Comparison of ENCODE assay signal across 8 mouse cellular contexts in genomic region chr8:70087836-70088650, GRCm38 (mm10). TPM values are rescaled to one million over a fixed set of nuclear protein-coding genes. Genes with fewer than 3 reads are reported as not detected.
DNase-seq lines count a peak whose midpoint lies in the region; ATAC-seq and TF ChIP-seq lines count a peak whose summit lies in the region.

No protein-coding gene starts in this region.

- peak; percentile 50 for DNase-seq in adrenal gland, adult 2 months
- DNase-seq in adrenal gland, postnatal 4 days (ENCODE audit: low spot score in 2 of 2) = no peak
- DNase-seq in brain, embryonic 14.5 days (ENCODE audit: low read depth) = peak; percentile 82
- DNase-seq in forebrain, embryonic 14.5 days (ENCODE audit: low spot score) = peak; percentile 77
- DNase-seq in hindbrain, postnatal 0 days (ENCODE audit: low spot score) = peak; percentile 77
- peak; percentile 81 for DNase-seq in limb, embryonic 10.5 days (ENCODE audit: low spot score)
- peak; percentile 55 for DNase-seq in stomach, postnatal 0 days (ENCODE audit: low spot score)

- H3K4me2 ChIP-seq in forebrain, embryonic 14.5 days (ENCODE audit: low read length) = peak overlapping the region; percentile 77
- peak overlapping the region; percentile 65 for H3K4me2 ChIP-seq in hindbrain, postnatal 0 days (ENCODE audit: low read depth, low read length)
- H3K4me2 ChIP-seq in midbrain, embryonic 12.5 days (replicated peaks) = peak overlapping the region; percentile 77
- peak overlapping the region; percentile 27; the same call in 1 of the 2 replicates for H3K4me2 ChIP-seq in stomach, postnatal 0 days (replicated peaks; ENCODE audit: low read depth)

- no peaks in the 10 kb centered on the region for H3K36me3 ChIP-seq in forebrain, embryonic 14.5 days (ENCODE audit: control insufficient read depth, insufficient read depth, low read length)
- no peaks in the 10 kb centered on the region for H3K36me3 ChIP-seq in hindbrain, postnatal 0 days (ENCODE audit: insufficient read depth, low read length)
- no peaks in the 10 kb centered on the region for H3K36me3 ChIP-seq in limb, embryonic 10.5 days
- no peaks in the 10 kb centered on the region for H3K36me3 ChIP-seq in midbrain, embryonic 12.5 days
- no peaks in the 10 kb centered on the region for H3K36me3 ChIP-seq in stomach, postnatal 0 days (ENCODE audit: control insufficient read depth, insufficient read depth, low read length)

- peak overlapping the region; percentile 37 for H3K4me3 ChIP-seq in forebrain, embryonic 14.5 days (ENCODE audit: low read depth, low read length)
- peak overlapping the region; percentile 37 for H3K4me3 ChIP-seq in hindbrain, postnatal 0 days (ENCODE audit: low read length)
- H3K4me3 ChIP-seq in limb, embryonic 10.5 days = peak overlapping the region; percentile 52
- H3K4me3 ChIP-seq in midbrain, embryonic 12.5 days = peak overlapping the region; percentile 44
- peak overlapping the region; percentile 18 for H3K4me3 ChIP-seq in stomach, postnatal 0 days (ENCODE audit: low read depth, low read length)

- H3K9me3 ChIP-seq in forebrain, embryonic 14.5 days (replicated peaks; ENCODE audit: control insufficient read depth, low read length) = no peaks in the 10 kb centered on the region
- no peaks in the 10 kb centered on the region for H3K9me3 ChIP-seq in hindbrain, postnatal 0 days (ENCODE audit: low read length)
- H3K9me3 ChIP-seq in limb, embryonic 10.5 days (replicated peaks) = no peaks in the 10 kb centered on the region
- no peaks in the 10 kb centered on the region for H3K9me3 ChIP-seq in midbrain, embryonic 12.5 days
- no peaks in the 10 kb centered on the region for H3K9me3 ChIP-seq in stomach, postnatal 0 days (ENCODE audit: control insufficient read depth, low read length)

- ATAC-seq in forebrain, embryonic 14.5 days = peak; percentile 78
- ATAC-seq in hindbrain, postnatal 0 days = peak; percentile 53
- ATAC-seq in midbrain, embryonic 12.5 days (ENCODE audit: low FRiP score, low read depth) = peak; percentile 77
- no peak for ATAC-seq in stomach, postnatal 0 days (ENCODE audit: low FRiP score, low TSS enrichment)

- peak; percentile 78 for TF ChIP-seq CTCF in brain, embryonic 14.5 days (IDR thresholded peaks at IDR 0.05; ENCODE audit: borderline replicate concordance, extremely low read depth, insufficient read depth, insufficient read length)
- TF ChIP-seq CTCF in hindbrain, postnatal 0 days (IDR thresholded peaks at IDR 0.05; ENCODE audit: low read depth) = peak; percentile 87
- peak; percentile 81 for TF ChIP-seq CTCF in stomach, postnatal 0 days (IDR thresholded peaks at IDR 0.05; ENCODE audit: low read depth)

- TF ChIP-seq EP300 in stomach, postnatal 0 days (optimal IDR thresholded peaks at IDR 0.05) = no peak

- H3K9ac ChIP-seq in forebrain, embryonic 14.5 days (ENCODE audit: low read length) = peak overlapping the region; percentile 56
- H3K9ac ChIP-seq in hindbrain, postnatal 0 days (replicated peaks; ENCODE audit: low read length) = peak overlapping the region; percentile 49
- H3K9ac ChIP-seq in midbrain, embryonic 12.5 days (replicated peaks) = peak overlapping the region; percentile 55
- H3K9ac ChIP-seq in stomach, postnatal 0 days (ENCODE audit: low read length) = no peak overlapping the region

- no peak for TF ChIP-seq POLR2A in brain, embryonic 14.5 days (IDR thresholded peaks at IDR 0.05; ENCODE audit: borderline replicate concordance, extremely low read depth, insufficient read depth, insufficient read length, poor library complexity, severe bottlenecking)

- WGBS in forebrain, embryonic 14.5 days = 3% methylated on average over 56 of the region's 56 CpGs
- 6% methylated on average over 56 of the region's 56 CpGs for WGBS in hindbrain, postnatal 0 days
- WGBS in limb, embryonic 10.5 days = 4% methylated on average over 56 of the region's 56 CpGs
- WGBS in midbrain, embryonic 12.5 days = 4% methylated on average over 52 of the region's 56 CpGs
- WGBS in stomach, postnatal 0 days = 3% methylated on average over 55 of the region's 56 CpGs

- no peak overlapping the region for H3K27ac ChIP-seq in forebrain, embryonic 14.5 days (ENCODE audit: low read depth, low read length)
- H3K27ac ChIP-seq in hindbrain, postnatal 0 days = no peak overlapping the region
- peak overlapping the region; percentile 27; the same call in 1 of the 2 replicates for H3K27ac ChIP-seq in limb, embryonic 10.5 days
- no peak overlapping the region for H3K27ac ChIP-seq in midbrain, embryonic 12.5 days (replicated peaks)
- H3K27ac ChIP-seq in stomach, postnatal 0 days (replicated peaks) = no peak overlapping the region

- peaks cover 58% of the 10 kb centered on the region for H3K27me3 ChIP-seq in forebrain, embryonic 14.5 days (replicated peaks; ENCODE audit: control insufficient read depth, insufficient read depth, low read length)
- H3K27me3 ChIP-seq in hindbrain, postnatal 0 days (ENCODE audit: insufficient read depth, low read length) = peaks cover 29% of the 10 kb centered on the region
- peaks cover 92% of the 10 kb centered on the region for H3K27me3 ChIP-seq in limb, embryonic 10.5 days (ENCODE audit: low read depth, poor library complexity, severe bottlenecking)
- peaks cover 73% of the 10 kb centered on the region for H3K27me3 ChIP-seq in midbrain, embryonic 12.5 days
- peaks cover 21% of the 10 kb centered on the region for H3K27me3 ChIP-seq in stomach, postnatal 0 days (ENCODE audit: control insufficient read depth, insufficient read depth, low read length)

- H3K4me1 ChIP-seq in forebrain, embryonic 14.5 days (ENCODE audit: control insufficient read depth, insufficient read depth, low read length) = peaks cover 6% of the 10 kb centered on the region
- peaks cover 22% of the 10 kb centered on the region for H3K4me1 ChIP-seq in hindbrain, postnatal 0 days (ENCODE audit: insufficient read depth, low read length)
- H3K4me1 ChIP-seq in limb, embryonic 10.5 days = peaks cover 35% of the 10 kb centered on the region
- peaks cover 40% of the 10 kb centered on the region for H3K4me1 ChIP-seq in midbrain, embryonic 12.5 days
- H3K4me1 ChIP-seq in stomach, postnatal 0 days (replicated peaks; ENCODE audit: control insufficient read depth, insufficient read depth) = no peaks in the 10 kb centered on the region

RNA-seq across cellular contexts. Expression of gene Hapln4, which starts 4.8 kb away (rescaled TPM):
- under 1 TPM; 0.43 to 0.59 TPM for total RNA-seq in adrenal gland, adult 2 months (2021)
- polyA plus RNA-seq in adrenal gland, adult 2 months (2012; rRNA removed) = 0.20 and 0.33 TPM in 2 replicates
- under 1 TPM; 0.11 to 0.14 TPM for total RNA-seq in adrenal gland, postnatal 4 days (2021)
- 0.26 and 0.74 TPM in 2 replicates for polyA plus RNA-seq in brain, embryonic 14.5 days (2012; rRNA removed)
- polyA plus RNA-seq in forebrain, embryonic 14.5 days (2014; fragmentation: Nextera tagmentation; extraction: Ambion mirVana) = 0.19 and 0.28 TPM in 2 replicates
- total RNA-seq in hindbrain, postnatal 0 days (2014; rRNA removed) = 2.0 and 4.5 TPM in 2 replicates
- polyA plus RNA-seq in hindbrain, postnatal 0 days (2015; fragmentation: Nextera tagmentation; extraction: Ambion mirVana) = 2.5 and 2.9 TPM in 2 replicates
- 0.04 TPM in 1 of 2 replicates, not detected in the other for polyA plus RNA-seq in limb, embryonic 10.5 days (2016; fragmentation: Nextera tagmentation; extraction: Ambion mirVana)
- 0.20 and 0.23 TPM in 2 replicates for polyA plus RNA-seq in midbrain, embryonic 12.5 days (2016; fragmentation: Nextera tagmentation; extraction: Ambion mirVana)
- 0.02 and 0.10 TPM in 2 replicates for polyA plus RNA-seq in stomach, postnatal 0 days (2015; fragmentation: Nextera tagmentation; extraction: Ambion mirVana)

RNA-seq across cellular contexts. Expression of gene Tm6sf2, which starts 15.3 kb away (rescaled TPM):
- 1 to 10 TPM in 1 of 2 experiments, under 1 TPM in 1; 0.86 to 1.6 TPM for total RNA-seq in adrenal gland, adult 2 months (2021)
- polyA plus RNA-seq in adrenal gland, adult 2 months (2012; rRNA removed) = 3.2 and 4.1 TPM in 2 replicates
- total RNA-seq in adrenal gland, postnatal 4 days (2021) = 1 to 10 TPM in 1 of 2 experiments, under 1 TPM in 1; 0.53 to 4.8 TPM
- polyA plus RNA-seq in brain, embryonic 14.5 days (2012; rRNA removed) = 8.1 and 10.4 TPM in 2 replicates
- polyA plus RNA-seq in forebrain, embryonic 14.5 days (2014; fragmentation: Nextera tagmentation; extraction: Ambion mirVana) = 0.11 and 0.73 TPM in 2 replicates
- 0.25 TPM in 1 of 2 replicates, not detected in the other for total RNA-seq in hindbrain, postnatal 0 days (2014; rRNA removed)
- 0.19 and 0.37 TPM in 2 replicates for polyA plus RNA-seq in hindbrain, postnatal 0 days (2015; fragmentation: Nextera tagmentation; extraction: Ambion mirVana)
- polyA plus RNA-seq in limb, embryonic 10.5 days (2016; fragmentation: Nextera tagmentation; extraction: Ambion mirVana) = 0.59 and 0.73 TPM in 2 replicates
- 1.3 and 2.0 TPM in 2 replicates for polyA plus RNA-seq in midbrain, embryonic 12.5 days (2016; fragmentation: Nextera tagmentation; extraction: Ambion mirVana)
- polyA plus RNA-seq in stomach, postnatal 0 days (2015; fragmentation: Nextera tagmentation; extraction: Ambion mirVana) = 1.0 and 1.5 TPM in 2 replicates

RNA-seq across cellular contexts. Expression of gene Ncan, which starts 32.6 kb away (rescaled TPM):
- under 1 TPM; 0.24 to 0.26 TPM for total RNA-seq in adrenal gland, adult 2 months (2021)
- polyA plus RNA-seq in adrenal gland, adult 2 months (2012; rRNA removed) = 0.89 and 1.3 TPM in 2 replicates
- 1 to 10 TPM; 2.4 to 3.6 TPM for total RNA-seq in adrenal gland, postnatal 4 days (2021)
- 69.8 and 144 TPM in 2 replicates for polyA plus RNA-seq in brain, embryonic 14.5 days (2012; rRNA removed)
- polyA plus RNA-seq in forebrain, embryonic 14.5 days (2014; fragmentation: Nextera tagmentation; extraction: Ambion mirVana) = 75.4 and 94.1 TPM in 2 replicates
- 429 and 473 TPM in 2 replicates for total RNA-seq in hindbrain, postnatal 0 days (2014; rRNA removed)
- 155 and 183 TPM in 2 replicates for polyA plus RNA-seq in hindbrain, postnatal 0 days (2015; fragmentation: Nextera tagmentation; extraction: Ambion mirVana)
- polyA plus RNA-seq in limb, embryonic 10.5 days (2016; fragmentation: Nextera tagmentation; extraction: Ambion mirVana) = 0.29 and 0.61 TPM in 2 replicates
- 91.9 and 109 TPM in 2 replicates for polyA plus RNA-seq in midbrain, embryonic 12.5 days (2016; fragmentation: Nextera tagmentation; extraction: Ambion mirVana)
- polyA plus RNA-seq in stomach, postnatal 0 days (2015; fragmentation: Nextera tagmentation; extraction: Ambion mirVana) = 0.17 and 0.27 TPM in 2 replicates

RNA-seq across cellular contexts. Expression of gene Nr2c2ap, which starts 43.1 kb away (rescaled TPM):
- 10 to 100 TPM; 19.1 to 20.0 TPM for total RNA-seq in adrenal gland, adult 2 months (2021)
- polyA plus RNA-seq in adrenal gland, adult 2 months (2012; rRNA removed) = 11.9 and 12.4 TPM in 2 replicates
- total RNA-seq in adrenal gland, postnatal 4 days (2021) = 10 to 100 TPM; 23.6 to 26.0 TPM
- 17.5 and 24.0 TPM in 2 replicates for polyA plus RNA-seq in brain, embryonic 14.5 days (2012; rRNA removed)
- polyA plus RNA-seq in forebrain, embryonic 14.5 days (2014; fragmentation: Nextera tagmentation; extraction: Ambion mirVana) = 41.4 and 46.0 TPM in 2 replicates
- 6.1 and 9.4 TPM in 2 replicates for total RNA-seq in hindbrain, postnatal 0 days (2014; rRNA removed)
- 48.5 and 50.2 TPM in 2 replicates for polyA plus RNA-seq in hindbrain, postnatal 0 days (2015; fragmentation: Nextera tagmentation; extraction: Ambion mirVana)
- polyA plus RNA-seq in limb, embryonic 10.5 days (2016; fragmentation: Nextera tagmentation; extraction: Ambion mirVana) = 29.6 and 35.9 TPM in 2 replicates
- 23.3 and 23.8 TPM in 2 replicates for polyA plus RNA-seq in midbrain, embryonic 12.5 days (2016; fragmentation: Nextera tagmentation; extraction: Ambion mirVana)
- polyA plus RNA-seq in stomach, postnatal 0 days (2015; fragmentation: Nextera tagmentation; extraction: Ambion mirVana) = 31.9 and 33.6 TPM in 2 replicates

RNA-seq across cellular contexts. Expression of gene Sugp1, which starts 45.4 kb away (rescaled TPM):
- 10 to 100 TPM; 28.7 to 32.8 TPM for total RNA-seq in adrenal gland, adult 2 months (2021)
- 6.6 and 7.5 TPM in 2 replicates for polyA plus RNA-seq in adrenal gland, adult 2 months (2012; rRNA removed)
- total RNA-seq in adrenal gland, postnatal 4 days (2021) = 10 to 100 TPM; 41.1 to 45.2 TPM
- 22.4 and 32.4 TPM in 2 replicates for polyA plus RNA-seq in brain, embryonic 14.5 days (2012; rRNA removed)
- polyA plus RNA-seq in forebrain, embryonic 14.5 days (2014; fragmentation: Nextera tagmentation; extraction: Ambion mirVana) = 43.5 and 45.5 TPM in 2 replicates
- total RNA-seq in hindbrain, postnatal 0 days (2014; rRNA removed) = 15.1 and 15.4 TPM in 2 replicates
- polyA plus RNA-seq in hindbrain, postnatal 0 days (2015; fragmentation: Nextera tagmentation; extraction: Ambion mirVana) = 42.9 and 47.1 TPM in 2 replicates
- polyA plus RNA-seq in limb, embryonic 10.5 days (2016; fragmentation: Nextera tagmentation; extraction: Ambion mirVana) = 53.5 and 60.7 TPM in 2 replicates
- polyA plus RNA-seq in midbrain, embryonic 12.5 days (2016; fragmentation: Nextera tagmentation; extraction: Ambion mirVana) = 55.6 and 56.8 TPM in 2 replicates
- 21.2 and 22.0 TPM in 2 replicates for polyA plus RNA-seq in stomach, postnatal 0 days (2015; fragmentation: Nextera tagmentation; extraction: Ambion mirVana)

Comparison
In these comparisons a context has a peak if more than half of its experiments do, and no peak if none do; other contexts are left out.
1. DNase-seq: peak in adrenal gland, adult 2 months (single experiment), brain, embryonic 14.5 days (single experiment), forebrain, embryonic 14.5 days (single experiment), hindbrain, postnatal 0 days (single experiment), limb, embryonic 10.5 days (single experiment) and stomach, postnatal 0 days (single experiment); none in adrenal gland, postnatal 4 days (0 of 2).
2. H3K4me2 ChIP-seq: peak in every context shown above with its lines; median percentile 77 in forebrain, embryonic 14.5 days; 77 in midbrain, embryonic 12.5 days; 65 in hindbrain, postnatal 0 days; 27 in stomach, postnatal 0 days.
3. RNA of gene Ncan, which starts 32.6 kb away (polyA plus RNA-seq): 155 to 183 TPM in hindbrain, postnatal 0 days, 69.8 to 144 TPM in brain, embryonic 14.5 days, 91.9 to 109 TPM in midbrain, embryonic 12.5 days and 75.4 to 94.1 TPM in forebrain, embryonic 14.5 days; 0.89 to 1.3 TPM in adrenal gland, adult 2 months, 0.29 to 0.61 TPM in limb, embryonic 10.5 days and 0.17 to 0.27 TPM in stomach, postnatal 0 days; every median in the first group is over 10 times any median in the second.
4. Peak in every context shown above with its lines, with median percentiles within 50 percentile points of each other: CTCF ChIP-seq and H3K4me3 ChIP-seq.